Mouse (Mus musculus) olfactory bulb, adult 2 months (tissue): ENCODE results near the gene Rftn2. TPM values are rescaled to one million over a fixed set of nuclear protein-coding genes. Genes with fewer than 3 reads are reported as not detected.

Experiments
- H3K27ac ChIP-seq: fragments of 200-500 bp; 2 replicates; pipeline ENCODE4 v1.5.1; 2012; ENCODE audit warnings: low read depth, low read length; ENCODE audit not compliant: insufficient read depth
- H3K4me1 ChIP-seq: fragments of 200-500 bp; 2 replicates; pipeline ENCODE4 v1.6.1; 2012; ENCODE audit warnings: low read length; ENCODE audit not compliant: control insufficient read depth, insufficient read depth
- H3K4me3 ChIP-seq: fragments of 200-500 bp; 2 replicates; pipeline ENCODE4 v1.5.1; 2012; ENCODE audit warnings: mild to moderate bottlenecking, low read depth, low read length, moderate library complexity; ENCODE audit not compliant: insufficient read depth
- CTCF ChIP-seq: fragments of 200-500 bp; IDR thresholded peaks from 2 replicates; pipeline ENCODE4 v1.5.1; 2012; ENCODE audit warnings: low read depth, mild to moderate bottlenecking, low read length, moderate library complexity; ENCODE audit not compliant: insufficient read depth
- POLR2A ChIP-seq: fragments of 200-500 bp; IDR thresholded peaks from 2 replicates; pipeline ENCODE4 v1.6.1; 2012; ENCODE audit warnings: mild to moderate bottlenecking, low read depth, low read length, moderate library complexity; ENCODE audit not compliant: insufficient read depth
- WGBS: fragments of 180-500 bp; shearing (Covaris S2); methylation state at CpG from one replicate; pipeline ENCODE4 v1.1.7; 2018; 5-methylcytosine and 5-hydroxymethylcytosine counted together
- polyA plus RNA-seq: library from polyadenylated mRNA; stranded (reverse); fragments of >200 nt; gene quantifications from 2 replicates; pipeline ENCODE4 v1.2.4, GENCODE M21; 2012; ENCODE audit warnings: low replicate concordance; ENCODE audit not compliant: missing spikeins, insufficient read depth, insufficient read length

Rftn2 gene
- polyA plus RNA-seq, 1 experiment, result not detected

DNA sequence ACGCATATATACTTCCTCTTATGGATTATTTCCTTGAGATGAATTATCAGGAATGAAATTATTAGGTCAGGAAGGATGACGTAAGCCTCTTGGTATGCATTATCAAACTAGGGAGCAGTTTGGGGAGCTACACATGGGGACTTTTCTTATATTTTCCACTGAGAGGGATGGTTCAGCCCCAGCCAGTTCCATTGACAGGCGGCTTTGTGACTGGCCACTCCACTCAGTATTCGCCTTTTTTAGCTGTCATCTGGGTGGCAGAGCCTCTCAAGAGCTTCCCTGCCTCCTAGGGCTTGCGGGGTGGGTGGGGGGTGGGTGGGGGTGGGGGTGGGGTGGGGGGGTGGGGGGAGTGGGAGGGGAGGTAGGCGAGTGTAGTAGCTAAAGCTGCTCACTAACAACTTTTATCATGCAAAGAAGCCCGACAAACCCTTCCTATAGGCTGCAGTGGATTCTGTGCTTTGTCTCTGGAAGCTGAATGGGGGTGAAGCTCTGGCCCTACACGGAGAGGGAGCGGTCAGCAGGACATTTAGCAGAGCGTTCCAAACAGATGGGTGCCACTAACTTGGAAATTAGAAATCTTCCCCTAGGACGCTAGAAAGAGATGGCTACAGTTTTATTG is 39.9 kb downstream of the Rftn2 start:
- WGBS, result 45% methylated on average over 11 of the region's 11 CpGs
- H3K27ac ChIP-seq, result no peak overlapping the region
- H3K4me1 ChIP-seq, result no peaks in the 10 kb centered on the region
- TF ChIP-seq CTCF (no peak), POLR2A (no peak)
- no peak overlapping the region for H3K4me3 ChIP-seq

DNA sequence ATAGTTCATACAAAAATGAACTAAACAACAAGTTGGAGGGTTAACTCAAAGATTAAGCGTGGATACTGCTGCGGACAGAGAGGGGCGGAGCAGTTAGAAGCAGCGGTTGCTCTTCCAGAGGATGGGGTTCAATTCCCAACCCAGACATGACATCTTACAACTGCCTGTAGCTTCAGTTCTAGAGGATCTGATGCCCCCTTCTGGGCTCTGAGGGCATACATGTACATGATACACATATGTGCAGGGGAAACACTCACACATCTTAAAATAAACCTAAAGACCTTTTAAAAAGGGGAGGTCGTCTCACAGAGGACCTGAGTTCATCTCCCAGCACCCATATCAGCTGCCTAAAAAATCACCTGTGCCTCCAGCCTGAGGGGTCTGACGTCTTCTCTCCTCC is 40.9 kb downstream of the Rftn2 start:
- no peak for TF ChIP-seq POLR2A
- TF ChIP-seq CTCF, result no peak

DNA sequence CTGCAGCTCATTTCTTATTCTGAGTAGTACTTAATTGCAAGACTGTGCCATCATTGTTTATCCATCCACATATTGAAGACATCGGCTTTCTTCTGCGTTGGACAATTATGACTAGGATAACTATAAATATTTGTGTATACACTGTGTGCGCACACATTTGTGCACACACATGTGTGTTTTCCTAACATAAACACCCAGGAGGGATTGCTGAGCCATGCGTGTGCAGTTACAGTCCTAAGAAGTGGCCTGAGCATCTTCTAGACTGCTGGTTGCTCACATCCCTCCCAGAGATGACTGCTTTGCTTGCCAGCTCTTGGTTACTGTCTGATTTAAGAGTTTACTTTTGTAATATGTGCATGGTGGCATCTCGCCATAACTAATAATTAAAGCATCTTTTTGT is 44.2 kb downstream of the Rftn2 start:
- Histone ChIP-seq H3K4me3 (no peak overlapping the region), H3K27ac (no peak overlapping the region), H3K4me1 (no peaks in the 10 kb centered on the region)
- TF ChIP-seq POLR2A (no peak), CTCF (no peak)
- WGBS, result 91% methylated on average over 5 of the region's 5 CpGs

More for the DNA sequence above, 40.9 kb downstream of the Rftn2 start:
- 88% methylated on average over 6 of the region's 6 CpGs for WGBS
- H3K27ac ChIP-seq, result no peak overlapping the region
- no peak overlapping the region for H3K4me3 ChIP-seq
- no peaks in the 10 kb centered on the region for H3K4me1 ChIP-seq

- H3K4me1 ChIP-seq, result no peaks in the 10 kb centered on the region
- 89% methylated on average over 5 of the region's 5 CpGs for WGBS
- TF ChIP-seq POLR2A (no peak), CTCF (no peak)
- no peak overlapping the region for H3K27ac ChIP-seq
- H3K4me3 ChIP-seq, result no peak overlapping the region
Observed at GRCm38 (mm10) chr1:55179917-55180566, 46.5 kb downstream of the Rftn2 start.

DNA sequence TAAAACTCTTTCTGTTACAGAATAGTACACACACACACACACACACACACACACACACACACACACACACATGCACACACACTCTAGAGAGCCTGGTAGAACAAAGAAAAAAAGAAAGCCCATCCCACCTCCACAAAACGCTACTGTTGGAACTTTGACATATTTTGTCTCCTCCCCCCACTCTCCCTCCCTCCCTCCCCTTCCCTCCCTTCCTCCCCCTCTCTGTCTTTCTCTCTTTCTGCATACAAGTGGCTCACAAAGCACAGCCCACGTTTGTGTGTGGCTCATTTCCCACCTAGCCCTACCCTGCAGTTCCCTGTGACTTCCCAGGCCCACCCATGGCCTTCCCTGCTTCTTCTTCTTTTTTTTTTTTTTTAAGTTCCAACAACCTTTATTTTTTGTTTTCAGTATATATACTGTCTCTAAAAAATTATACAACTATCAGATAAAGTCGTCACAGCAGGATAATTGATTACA is 52.0 kb downstream of the Rftn2 start:
- no peak overlapping the region for H3K27ac ChIP-seq
- TF ChIP-seq CTCF (no peak), POLR2A (no peak)
- no peak overlapping the region for H3K4me3 ChIP-seq
- peaks cover 5% of the 10 kb centered on the region; the same call in 1 of the 2 replicates for H3K4me1 ChIP-seq
- WGBS, result 17% methylated on average over 3 of the region's 3 CpGs

DNA sequence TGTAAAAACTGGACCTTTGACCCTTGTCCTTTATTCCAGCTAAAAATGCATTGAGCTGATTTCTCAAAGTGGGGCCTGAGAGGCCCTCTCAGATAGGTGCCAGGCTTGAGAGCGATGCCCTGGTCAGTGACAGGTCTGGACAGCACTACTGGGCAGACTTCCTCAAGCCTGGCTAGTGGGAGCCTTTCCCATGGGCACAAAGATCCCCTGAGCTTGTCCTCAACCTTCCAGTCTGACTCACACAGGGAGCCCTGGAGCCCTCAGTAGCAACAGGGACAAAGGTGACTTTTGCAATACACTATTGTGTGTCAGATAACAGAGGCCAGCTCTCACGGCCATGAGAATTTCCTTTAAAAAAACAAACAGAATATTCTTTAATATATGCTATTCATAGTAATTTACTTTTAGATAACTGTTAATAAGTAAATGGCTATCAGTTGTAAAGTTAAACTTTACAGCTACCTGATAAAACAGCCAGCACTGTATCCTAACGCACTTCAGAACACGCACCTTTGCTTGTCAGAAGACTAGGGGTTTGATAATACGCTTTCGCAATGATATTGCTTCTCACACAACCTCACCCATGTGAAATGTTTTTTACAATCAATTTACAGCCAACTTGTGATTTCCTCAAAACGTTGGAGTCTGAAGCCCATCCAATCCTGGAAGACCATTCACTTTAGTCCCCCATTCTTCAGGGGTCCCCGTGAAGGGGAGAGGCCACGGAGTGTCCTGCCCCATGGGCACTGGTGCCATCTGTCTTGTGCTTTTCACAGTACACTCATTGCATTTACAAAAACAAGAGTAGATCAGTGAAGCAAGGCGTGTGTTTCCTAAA is 52.6 kb downstream of the Rftn2 start:
- H3K4me3 ChIP-seq, result no peak overlapping the region
- H3K27ac ChIP-seq, result no peak overlapping the region
- WGBS, result 66% methylated on average over 10 of the region's 10 CpGs
- no peak for TF ChIP-seq CTCF
- TF ChIP-seq POLR2A, result no peak
- peaks cover 5% of the 10 kb centered on the region; the same call in 1 of the 2 replicates for H3K4me1 ChIP-seq

GRCm38 (mm10) chr1:55171361-55172325 is 54.9 kb downstream of the Rftn2 start:
- H3K27ac ChIP-seq, result no peak overlapping the region
- TF ChIP-seq CTCF (no peak), POLR2A (no peak)
- no peak overlapping the region for H3K4me3 ChIP-seq
- 67% methylated on average over 22 of the region's 22 CpGs for WGBS
- peaks cover 5% of the 10 kb centered on the region; the same call in 1 of the 2 replicates for H3K4me1 ChIP-seq

DNA sequence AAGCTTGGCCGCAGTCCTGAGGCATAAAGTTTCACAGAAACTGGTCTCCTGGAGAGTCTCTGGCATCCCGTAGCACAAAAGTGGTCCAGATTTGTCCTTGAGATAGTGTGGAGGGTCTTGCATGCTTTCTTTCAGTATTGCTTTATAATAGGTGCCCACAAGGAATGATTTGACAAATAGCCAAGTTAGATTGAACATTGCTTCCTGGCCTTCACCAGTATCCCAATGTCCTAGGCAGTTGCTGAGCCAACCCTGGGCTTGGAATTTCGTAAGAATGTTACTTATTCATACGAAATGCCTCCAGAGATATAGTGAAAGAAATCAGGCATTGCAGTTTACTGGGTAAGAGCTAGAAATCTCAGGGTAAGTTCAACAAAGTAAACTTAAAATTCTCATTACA is 58.0 kb downstream of the Rftn2 start:
- no peak for TF ChIP-seq POLR2A
- TF ChIP-seq CTCF, result no peak
- Histone ChIP-seq H3K4me3 (no peak overlapping the region), H3K4me1 (peaks cover under 1% of the 10 kb centered on the region; the same call in 1 of the 2 replicates), H3K27ac (no peak overlapping the region)
- 98% methylated on average over 4 of the region's 4 CpGs for WGBS
